In genomic region chr5:129331094-129331523, GRCm38 (mm10) we compare ENCODE assay signal across 11 mouse cellular contexts.
DNase-seq lines count a peak whose midpoint lies in the region; ATAC-seq and TF ChIP-seq lines count a peak whose summit lies in the region.
"Had no signal": no experiment of that assay in that cellular context is flagged by ENCODE, and none has a peak within 500 bp of the region (broad histone marks: within the 10 kb centered on the region; RNA-seq: fewer than 3 reads in every experiment).

No protein-coding gene starts in this region.

- no peaks in the 10 kb centered on the region for H3K27me3 ChIP-seq in kidney, postnatal 0 days (ENCODE audit: insufficient read depth, low read length)
- H3K27me3 ChIP-seq in midbrain, embryonic 14.5 days (ENCODE audit: control insufficient read depth, insufficient read depth, low read length) = no peaks in the 10 kb centered on the region
- H3K27me3 ChIP-seq: embryonic facial prominence, embryonic 13.5 days had no signal

- 19% methylated on average over 11 of the region's 11 CpGs for WGBS in kidney, postnatal 0 days
- WGBS in midbrain, embryonic 14.5 days = 16% methylated on average over 11 of the region's 11 CpGs

- no peaks in the 10 kb centered on the region for H3K9me3 ChIP-seq in kidney, postnatal 0 days (replicated peaks; ENCODE audit: low read length)
- H3K9me3 ChIP-seq in midbrain, embryonic 14.5 days (ENCODE audit: control insufficient read depth, low read length) = no peaks in the 10 kb centered on the region
- H3K9me3 ChIP-seq: embryonic facial prominence, embryonic 13.5 days had no signal

- H3K4me3 ChIP-seq in kidney, postnatal 0 days (replicated peaks; ENCODE audit: low read depth, low read length) = no peak overlapping the region
- no peak overlapping the region for H3K4me3 ChIP-seq in midbrain, embryonic 14.5 days (replicated peaks; ENCODE audit: low read depth, low read length)
- H3K4me3 ChIP-seq: embryonic facial prominence, embryonic 13.5 days had no signal

- no peaks in the 10 kb centered on the region for H3K36me3 ChIP-seq in kidney, postnatal 0 days (ENCODE audit: insufficient read depth, low read length)
- H3K36me3 ChIP-seq in midbrain, embryonic 14.5 days (ENCODE audit: control insufficient read depth, insufficient read depth, low read length) = no peaks in the 10 kb centered on the region
- H3K36me3 ChIP-seq: embryonic facial prominence, embryonic 13.5 days; G1E had no signal

- no peaks in the 10 kb centered on the region for H3K4me1 ChIP-seq in kidney, postnatal 0 days (replicated peaks; ENCODE audit: insufficient read depth, low read length)
- H3K4me1 ChIP-seq in midbrain, embryonic 14.5 days (ENCODE audit: control insufficient read depth, insufficient read depth, low read length) = peaks cover 4% of the 10 kb centered on the region; the same call in 1 of the 2 replicates
- H3K4me1 ChIP-seq: embryonic facial prominence, embryonic 13.5 days had no signal

- ATAC-seq in kidney, postnatal 0 days (replicated peaks; ENCODE audit: low FRiP score, low read depth) = no peak
- ATAC-seq in midbrain, embryonic 14.5 days (ENCODE audit: low FRiP score, low TSS enrichment) = no peak

- TF ChIP-seq CTCF in kidney, postnatal 0 days (IDR thresholded peaks at IDR 0.05; ENCODE audit: low read depth) = peak; percentile 53

- no peak overlapping the region for H3K27ac ChIP-seq in kidney, postnatal 0 days
- H3K27ac ChIP-seq in midbrain, embryonic 14.5 days (replicated peaks; ENCODE audit: low read depth, low read length) = no peak overlapping the region
- H3K27ac ChIP-seq: embryonic facial prominence, embryonic 13.5 days had no signal

- DNase-seq in kidney, postnatal 0 days (ENCODE audit: low spot score) = peak; percentile 19
- no peak for DNase-seq in kidney, postnatal 14 days
- DNase-seq in NIH3T3 (ENCODE audit: low read depth) = peak; percentile 12
- peak; percentile 73 for DNase-seq in embryo, embryonic 10.5 days (ENCODE audit: low spot score)
- DNase-seq in midbrain, embryonic 14.5 days = peak; percentile 69
- DNase-seq in T-cell, adult 2 months (ENCODE audit: low spot score) = no peak
- DNase-seq in kidney, adult 18-20 months = no peak
- DNase-seq in adrenal gland, adult 18-20 months (ENCODE audit: low spot score in 2 of 2) = no peak
- DNase-seq: thymus, postnatal 14 days had no signal

- H3K4me2 ChIP-seq in kidney, postnatal 0 days (ENCODE audit: low read length) = no peak overlapping the region
- H3K4me2 ChIP-seq in midbrain, embryonic 14.5 days (ENCODE audit: low read length) = peak overlapping the region; percentile 21; the same call in 1 of the 2 replicates
- H3K4me2 ChIP-seq: embryonic facial prominence, embryonic 13.5 days had no signal

- H3K9ac ChIP-seq in kidney, postnatal 0 days (ENCODE audit: low read depth, low read length) = no peak overlapping the region
- H3K9ac ChIP-seq in midbrain, embryonic 14.5 days (replicated peaks; ENCODE audit: low read length) = no peak overlapping the region
- H3K9ac ChIP-seq: embryonic facial prominence, embryonic 13.5 days had no signal

Comparison
In these comparisons a context has a peak if more than half of its experiments do, and no peak if none do; other contexts are left out.
1. DNase-seq: peak in kidney, postnatal 0 days (single experiment), NIH3T3 (single experiment), embryo, embryonic 10.5 days (single experiment) and midbrain, embryonic 14.5 days (single experiment); none in kidney, postnatal 14 days (single experiment), T-cell, adult 2 months (single experiment), kidney, adult 18-20 months (single experiment) and adrenal gland, adult 18-20 months (0 of 2).